Mouse (Mus musculus) heart, postnatal 14 days (tissue): ENCODE data around the gene Pclaf. TPM values are rescaled to one million over a fixed set of nuclear protein-coding genes. Genes with fewer than 3 reads are reported as not detected.

Experiments
- total RNA-seq, 2 experiments: library from RNA; stranded (reverse); gene quantifications; 2 replicates each; pipeline ENCODE4 v1.2.3; 2021

Pclaf gene
- total RNA-seq, 2 experiments from 2014 or later, result 3.8 to 8.1 TPM

Other genes with a start within 250 kb of the Pclaf start
- 100 to 1,000 TPM; 265 to 267 TPM for gene Oaz2, start 222.2 kb upstream of the Pclaf start, total RNA-seq
- 10 to 100 TPM; 27.5 to 28.3 TPM for gene Zfp609, start 62.7 kb upstream of the Pclaf start, total RNA-seq
- gene Trip4, start 18.6 kb downstream of the Pclaf start, total RNA-seq, result 10 to 100 TPM; 18.9 to 19.0 TPM
- 10 to 100 TPM; 12.4 to 13.7 TPM for gene Csnk1g1, start 18.7 kb downstream of the Pclaf start, total RNA-seq
- gene Ppib, start 170.0 kb downstream of the Pclaf start, total RNA-seq, result 100 to 1,000 TPM; 184 to 201 TPM
- 1 to 10 TPM in 1 of 2 experiments, under 1 TPM in 1; 0.90 to 1.0 TPM for gene Snx22, start 179.5 kb downstream of the Pclaf start, total RNA-seq
- gene Snx1, start 236.3 kb downstream of the Pclaf start, total RNA-seq, result 10 to 100 TPM; 34.1 to 34.4 TPM
- gene Ciao2a, start 236.4 kb downstream of the Pclaf start, total RNA-seq, result 10 to 100 TPM; 59.4 to 69.3 TPM